Mouse (Mus musculus) heart, postnatal 0 days (tissue): Measurements from ENCODE around the gene Cfap54.

Experiments used
- CTCF ChIP-seq: IDR thresholded peaks from 2 replicates; pipeline ENCODE4 v1.5.1; 2016; ENCODE audit warnings: antibody characterized with exemption, control low read depth, low read depth
- EP300 ChIP-seq: IDR thresholded peaks from 2 replicates; pipeline ENCODE4 v1.6.1; 2016; ENCODE audit warnings: antibody characterized with exemption, low read depth

DNA sequence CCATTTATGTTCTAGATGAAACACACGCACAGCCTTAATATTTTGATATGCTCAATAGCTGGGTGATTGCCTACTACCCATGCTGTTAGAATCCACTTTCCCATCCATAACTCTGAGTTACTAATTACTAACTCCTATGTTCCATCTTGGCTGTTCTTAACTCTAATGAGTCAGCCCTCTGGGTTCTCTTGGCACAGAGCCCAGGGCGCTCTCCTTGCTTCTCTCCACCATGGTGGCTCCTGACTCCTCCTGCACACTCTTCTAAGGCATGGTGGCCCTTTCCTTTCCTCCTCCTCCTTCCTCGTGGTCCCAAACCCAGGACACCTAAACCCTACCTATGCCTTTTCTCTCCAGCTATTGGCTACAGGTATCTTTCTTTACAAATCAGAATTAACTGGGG is 153.2 kb downstream of the Cfap54 start:
- TF ChIP-seq EP300 (no peak), CTCF (no peak)
